Mouse (Mus musculus) liver, adult 2 months (tissue): ENCODE measurements around the gene Myo18a. TPM values are rescaled to one million over a fixed set of nuclear protein-coding genes. Genes with fewer than 3 reads are reported as not detected.

Experiments
- DNase-seq: peaks from one replicate; pipeline ENCODE4 v3.0.0-alpha.2; 2011; ENCODE audit warnings: low read depth, low spot score; ENCODE audit errors: extremely low read depth
- H3K27ac ChIP-seq: fragments of 200-500 bp; replicated peaks from 2 replicates; pipeline ENCODE4 v1.5.1; 2012; ENCODE audit warnings: low read depth, mild to moderate bottlenecking, control low read depth, inconsistent platforms, low read length; ENCODE audit not compliant: insufficient read depth
- H3K27me3 ChIP-seq: fragments of 200-500 bp; 2 replicates; pipeline ENCODE4 v1.6.1; 2012; ENCODE audit warnings: mild to moderate bottlenecking, moderate library complexity, low read length, inconsistent platforms; ENCODE audit not compliant: control insufficient read depth, insufficient read depth
- H3K36me3 ChIP-seq: fragments of 200-500 bp; 2 replicates; pipeline ENCODE4 v1.6.1; 2012; ENCODE audit warnings: low read length, inconsistent platforms; ENCODE audit not compliant: control insufficient read depth, insufficient read depth
- H3K4me1 ChIP-seq: fragments of 200-500 bp; 2 replicates; pipeline ENCODE4 v1.6.1; 2011; ENCODE audit warnings: low read length; ENCODE audit not compliant: control insufficient read depth, insufficient read depth
- H3K4me3 ChIP-seq: fragments of 200-500 bp; 2 replicates; pipeline ENCODE4 v1.5.1; 2011; ENCODE audit warnings: low read depth, mild to moderate bottlenecking, control low read depth, low read length, moderate library complexity; ENCODE audit not compliant: insufficient read depth
- H3K79me2 ChIP-seq: fragments of 200-500 bp; 2 replicates; pipeline ENCODE4 v1.6.1; 2012; ENCODE audit warnings: inconsistent platforms, mild to moderate bottlenecking, low read length, moderate library complexity; ENCODE audit not compliant: control insufficient read depth, insufficient read depth
- H3K9ac ChIP-seq: fragments of 200-500 bp; 2 replicates; pipeline ENCODE4 v1.6.1; 2012; ENCODE audit warnings: low read depth, mild to moderate bottlenecking, control low read depth, inconsistent platforms, low read length
- CTCF ChIP-seq: fragments of 200-500 bp; IDR thresholded peaks from 2 replicates; pipeline ENCODE4 v1.5.1; 2011; ENCODE audit warnings: low read depth, low read length, control low read depth
- POLR2A ChIP-seq: fragments of 200-500 bp; IDR thresholded peaks from 2 replicates; pipeline ENCODE4 v1.6.1; 2011; ENCODE audit warnings: low read length, control low read depth; ENCODE audit not compliant: insufficient read depth; ENCODE audit errors: extremely low read depth
- WGBS: fragments of 180-500 bp; shearing (Covaris S2); methylation state at CpG from one replicate; pipeline ENCODE4 v1.1.7; 2018; 5-methylcytosine and 5-hydroxymethylcytosine counted together
- polyA plus RNA-seq: library from polyadenylated mRNA; depleted of rRNA; stranded (reverse); fragments of >200 nt; gene quantifications from 2 replicates; pipeline ENCODE4 v1.2.3, GENCODE M21; 2012
- total RNA-seq: library from RNA; depleted of rRNA; stranded (reverse); fragments of >200 nt; gene quantifications from 2 replicates; pipeline ENCODE4 v1.2.3, GENCODE M21; 2014

Myo18a gene
- total and polyA plus RNA-seq, 2 experiments = 28.6 to 42.0 TPM

DNA sequence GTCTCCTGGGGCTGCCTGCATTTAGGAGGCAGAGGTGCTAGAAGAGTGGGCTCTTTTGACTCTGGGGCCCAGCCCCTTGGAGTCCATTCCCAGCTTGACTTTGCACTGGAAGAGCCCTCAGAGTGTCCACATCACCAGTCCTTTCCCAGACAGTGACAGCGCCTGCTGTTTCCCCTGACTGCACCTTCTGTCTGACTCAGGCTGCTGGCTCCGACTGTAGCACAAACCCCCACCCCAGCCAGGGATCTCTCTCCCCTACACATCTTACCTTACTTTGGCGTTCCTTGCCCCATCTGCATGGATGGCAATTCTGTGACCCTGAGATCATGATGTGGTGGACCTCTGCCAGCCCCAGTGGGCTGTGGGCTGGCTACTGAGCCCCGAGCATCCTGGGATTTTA, 46.2 kb downstream of the Myo18a start:
- TF ChIP-seq CTCF (no peak), POLR2A (no peak)
- no peaks in the 10 kb centered on the region; the same call in 1 of the 2 replicates for H3K4me1 ChIP-seq

DNA sequence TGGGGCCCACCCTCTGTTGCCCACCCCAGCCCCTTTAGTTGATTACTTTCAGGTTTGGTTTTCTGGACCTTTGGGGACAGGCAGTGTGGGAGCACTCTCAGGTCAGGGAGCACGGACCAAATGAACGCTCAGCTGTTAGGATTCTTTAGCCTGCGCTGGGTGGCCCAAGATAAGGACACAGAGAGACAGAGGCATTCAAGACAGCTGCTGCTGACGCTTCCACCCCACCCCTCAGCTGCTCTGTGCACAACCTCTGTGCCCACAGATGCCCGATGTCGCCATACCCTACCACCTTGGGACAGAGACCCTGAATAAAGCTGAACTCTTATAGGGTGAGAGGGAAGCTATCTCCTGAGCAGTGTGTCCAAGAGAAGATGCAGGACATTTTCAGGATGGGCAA, 47.0 kb downstream of the Myo18a start:
- WGBS = 88% methylated on average over 6 of the region's 6 CpGs
- Histone ChIP-seq H3K4me3 (no peak overlapping the region), H3K9ac (no peak overlapping the region), H3K79me2 (peaks cover 31% of the 10 kb centered on the region; the same call in 1 of the 2 replicates), H3K4me1 (no peaks in the 10 kb centered on the region; the same call in 1 of the 2 replicates), H3K27me3 (no peaks in the 10 kb centered on the region), H3K36me3 (no peaks in the 10 kb centered on the region), H3K27ac (no peak overlapping the region)
- no peak for TF ChIP-seq CTCF
- no peak for DNase-seq

More for the DNA sequence above, 46.2 kb downstream of the Myo18a start:
- Histone ChIP-seq H3K9ac (no peak overlapping the region), H3K79me2 (peaks cover 35% of the 10 kb centered on the region; the same call in 1 of the 2 replicates), H3K27ac (no peak overlapping the region), H3K27me3 (no peaks in the 10 kb centered on the region), H3K36me3 (no peaks in the 10 kb centered on the region), H3K4me3 (no peak overlapping the region)
- 95% methylated on average over 4 of the region's 4 CpGs for WGBS
- no peak for DNase-seq

DNA sequence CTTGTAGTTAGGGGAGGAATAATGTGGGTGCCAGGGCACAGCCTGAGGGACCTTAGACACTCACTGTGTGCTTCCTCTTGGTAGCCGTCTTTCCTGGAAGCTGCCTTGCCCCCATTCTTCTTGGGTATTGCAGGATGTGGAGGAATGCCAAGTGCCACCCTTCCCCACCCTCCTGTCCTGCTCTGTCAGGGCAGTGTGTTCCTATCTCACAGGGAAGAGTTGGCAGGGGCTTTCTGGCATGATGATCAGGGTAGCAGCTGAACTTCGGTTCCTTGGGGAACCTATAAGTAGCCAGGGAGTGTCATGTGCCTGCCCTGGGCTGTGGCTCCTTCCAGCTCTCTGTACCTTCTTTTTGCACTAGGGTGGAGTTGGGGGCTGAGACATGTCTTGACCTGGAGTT, 50.9 kb downstream of the Myo18a start:
- WGBS = 39% methylated on average over 2 of the region's 2 CpGs
- no peaks in the 10 kb centered on the region for H3K27me3 ChIP-seq
- no peak for DNase-seq
- no peak overlapping the region for H3K27ac ChIP-seq
- no peak overlapping the region for H3K9ac ChIP-seq
- no peak for TF ChIP-seq CTCF
- no peak for TF ChIP-seq POLR2A
- H3K79me2 ChIP-seq = peaks cover 12% of the 10 kb centered on the region; the same call in 1 of the 2 replicates
- H3K4me3 ChIP-seq = no peak overlapping the region
- no peaks in the 10 kb centered on the region; the same call in 1 of the 2 replicates for H3K4me1 ChIP-seq
- peaks cover 5% of the 10 kb centered on the region; the same call in 1 of the 2 replicates for H3K36me3 ChIP-seq

DNA sequence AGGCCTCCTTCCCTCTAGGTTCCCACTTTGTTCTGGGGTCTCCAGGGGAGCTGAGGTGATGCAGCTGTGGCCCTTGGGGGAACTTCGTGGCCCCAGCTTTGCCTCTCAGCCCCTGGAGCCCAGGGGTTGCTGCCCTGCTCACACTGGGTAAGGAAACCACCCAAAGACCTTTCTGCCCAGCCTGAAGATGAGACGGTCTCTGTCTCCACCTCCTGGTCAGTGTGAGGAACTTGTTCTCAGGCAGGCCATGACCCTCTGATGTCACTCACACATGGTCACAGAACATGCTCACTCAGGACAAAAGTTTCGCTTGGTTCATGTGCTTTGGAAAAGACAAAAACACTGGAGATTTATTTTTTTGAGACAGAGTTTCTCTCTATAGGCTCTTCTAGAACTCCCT, 53.0 kb downstream of the Myo18a start:
- Histone ChIP-seq H3K27me3 (no peaks in the 10 kb centered on the region), H3K9ac (no peak overlapping the region), H3K4me1 (no peaks in the 10 kb centered on the region; the same call in 1 of the 2 replicates), H3K79me2 (peaks cover 6% of the 10 kb centered on the region; the same call in 1 of the 2 replicates), H3K4me3 (no peak overlapping the region), H3K36me3 (peaks cover 5% of the 10 kb centered on the region; the same call in 1 of the 2 replicates), H3K27ac (no peak overlapping the region)
- DNase-seq = peak; percentile 57
- peak; percentile 92 for TF ChIP-seq CTCF
- TF ChIP-seq POLR2A = no peak
- 33% methylated on average over 3 of the region's 3 CpGs for WGBS

DNA sequence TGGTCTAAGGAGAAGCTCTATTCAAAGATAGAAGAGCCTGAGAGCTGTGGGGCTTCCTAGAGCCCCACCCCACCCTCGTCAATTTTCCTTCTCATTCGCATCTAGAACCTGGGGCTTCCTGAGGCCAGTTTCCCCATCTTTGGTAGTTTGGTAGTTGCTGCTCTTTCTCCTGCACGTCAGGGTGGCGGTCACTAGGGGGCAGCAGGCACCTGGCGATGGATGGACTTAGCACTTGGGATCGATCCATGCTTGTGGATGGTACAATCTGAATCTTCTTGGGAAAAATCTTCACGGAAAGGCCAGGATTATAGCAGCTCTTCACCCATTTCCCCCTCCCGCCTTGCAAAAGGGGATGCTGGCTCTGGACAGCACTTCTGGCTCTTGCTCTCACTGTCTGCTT, 58.6 kb downstream of the Myo18a start:
- H3K36me3 ChIP-seq = peaks cover 14% of the 10 kb centered on the region; the same call in 1 of the 2 replicates
- H3K4me1 ChIP-seq = no peaks in the 10 kb centered on the region; the same call in 1 of the 2 replicates
- H3K27ac ChIP-seq = no peak overlapping the region
- no peak overlapping the region for H3K9ac ChIP-seq
- H3K79me2 ChIP-seq = no peaks in the 10 kb centered on the region
- no peak overlapping the region for H3K4me3 ChIP-seq
- peak; percentile 50 for DNase-seq
- no peaks in the 10 kb centered on the region for H3K27me3 ChIP-seq
- no peak for TF ChIP-seq POLR2A
- peak; percentile 98 for TF ChIP-seq CTCF
- 24% methylated on average over 8 of the region's 8 CpGs for WGBS

DNA sequence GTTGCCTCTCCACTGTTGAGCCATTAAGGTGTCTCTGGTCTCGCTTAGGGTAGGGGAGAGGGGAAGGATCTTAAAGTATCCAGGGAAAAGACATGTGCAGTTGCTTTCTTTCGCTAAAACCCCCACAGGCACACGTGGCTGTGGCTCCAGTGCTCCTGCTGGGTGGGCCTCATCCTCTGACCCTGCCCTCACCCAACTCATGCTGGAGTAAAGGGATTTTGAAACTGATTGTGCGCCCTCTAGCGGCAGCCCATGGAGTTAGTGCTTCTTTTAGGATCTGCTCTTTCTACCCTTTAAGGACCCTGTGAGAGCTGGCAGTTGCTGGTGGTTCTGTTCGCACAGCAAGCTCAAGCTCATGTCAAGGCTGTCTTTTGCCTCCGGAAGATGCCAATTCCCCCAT, 59.7 kb downstream of the Myo18a start:
- Histone ChIP-seq H3K27me3 (no peaks in the 10 kb centered on the region), H3K9ac (no peak overlapping the region), H3K27ac (no peak overlapping the region), H3K4me3 (no peak overlapping the region), H3K36me3 (peaks cover 15% of the 10 kb centered on the region; the same call in 1 of the 2 replicates), H3K4me1 (no peaks in the 10 kb centered on the region), H3K79me2 (no peaks in the 10 kb centered on the region)
- TF ChIP-seq POLR2A (no peak), CTCF (peak; percentile 64)
- WGBS = 46% methylated on average over 7 of the region's 7 CpGs
- no peak for DNase-seq
